Comparison of ENCODE assay signal across 9 mouse cellular contexts in genomic region chr14:21589620-21590019, GRCm38 (mm10).
DNase-seq lines count a peak whose midpoint lies in the region; ATAC-seq lines count a peak whose summit lies in the region.
"Had no signal": no experiment of that assay in that cellular context is flagged by ENCODE, and none has a peak within 500 bp of the region (broad histone marks: within the 10 kb centered on the region; RNA-seq: fewer than 3 reads in every experiment).

No protein-coding gene starts in this region.

- DNase-seq in frontal cortex, postnatal 14 days (ENCODE audit: low spot score in 2 of 2) = no peak
- peak; percentile 48 for DNase-seq in 3134 (ENCODE audit: extremely low read depth, insufficient read length, low spot score)
- peak; percentile 83 to 88 for DNase-seq in cerebellum, adult 18-20 months
- DNase-seq in heart, adult 18-20 months = peak; percentile 59 to 73
- no peak for DNase-seq in thymus, adult 18-20 months
- no peak for DNase-seq in urinary bladder, adult 2 months (ENCODE audit: low spot score)
- DNase-seq in kidney, postnatal 36 days = no peak
- DNase-seq: right cerebral cortex, adult 18-20 months had no signal

- ATAC-seq in frontal cortex, adult (ENCODE audit: low TSS enrichment) = peak; percentile 42

Comparison
In these comparisons a context has a peak if more than half of its experiments do, and no peak if none do; other contexts are left out.
1. DNase-seq: peak in 3134 (single experiment), cerebellum, adult 18-20 months (2 of 2) and heart, adult 18-20 months (2 of 2); none in frontal cortex, postnatal 14 days (0 of 2), thymus, adult 18-20 months (0 of 2), urinary bladder, adult 2 months (single experiment) and kidney, postnatal 36 days (0 of 2).